ENCODE assay signal across 18 mouse cellular contexts in the genomic region with DNA sequence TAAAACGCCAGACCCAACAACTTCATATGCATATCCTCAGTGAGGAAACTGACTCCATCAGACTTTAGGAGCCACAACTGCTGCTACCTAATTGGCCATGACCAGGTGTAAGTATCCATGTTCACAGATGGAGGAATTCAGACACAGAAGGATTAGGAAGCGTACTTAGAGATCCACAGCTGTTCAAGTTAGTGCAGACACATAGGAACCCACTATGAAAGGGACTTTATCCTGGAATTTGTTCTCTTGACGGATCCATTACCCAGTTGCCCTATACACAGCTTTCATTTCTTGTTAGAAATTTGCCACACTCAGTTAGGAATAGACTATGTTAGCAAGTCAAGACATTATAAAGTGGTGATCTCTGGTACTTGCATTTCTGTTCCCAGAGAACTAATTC.
A peak's percentile ranks its signal among the peaks of the same experiment; 100 is the strongest.
DNase-seq lines count a peak whose midpoint lies in the region; ATAC-seq and TF ChIP-seq lines count a peak whose summit lies in the region.
"Had no signal": no experiment of that assay in that cellular context is flagged by ENCODE, and none has a peak within 500 bp of the region (broad histone marks: within the 10 kb centered on the region; RNA-seq: fewer than 3 reads in every experiment).

No protein-coding gene starts in this region.

- no peak overlapping the region for H3K4me3 ChIP-seq in limb, embryonic 11.5 days (ENCODE audit: low read depth, low read length)
- H3K4me3 ChIP-seq in limb, embryonic 10.5 days = no peak overlapping the region
- H3K4me3 ChIP-seq in limb, embryonic 12.5 days (replicated peaks) = no peak overlapping the region
- no peak overlapping the region for H3K4me3 ChIP-seq in limb, embryonic 14.5 days (replicated peaks; ENCODE audit: low read length)
- H3K4me3 ChIP-seq: embryonic facial prominence, embryonic 13.5 days; forebrain, embryonic 13.5 days; forebrain, embryonic 15.5 days had no signal

- H3K9me3 ChIP-seq in limb, embryonic 11.5 days (ENCODE audit: control insufficient read depth, low read length) = no peaks in the 10 kb centered on the region
- no peaks in the 10 kb centered on the region for H3K9me3 ChIP-seq in limb, embryonic 10.5 days (replicated peaks)
- no peaks in the 10 kb centered on the region for H3K9me3 ChIP-seq in limb, embryonic 12.5 days
- H3K9me3 ChIP-seq in limb, embryonic 14.5 days (ENCODE audit: control insufficient read depth, low read length) = no peaks in the 10 kb centered on the region
- H3K9me3 ChIP-seq: embryonic facial prominence, embryonic 13.5 days; forebrain, embryonic 13.5 days; forebrain, embryonic 15.5 days had no signal

- no peak for DNase-seq in limb, embryonic 11.5 days (ENCODE audit: low spot score)
- DNase-seq in limb, embryonic 10.5 days (ENCODE audit: low spot score) = no peak
- no peak for DNase-seq in limb, embryonic 14.5 days (ENCODE audit: low spot score)
- no peak for DNase-seq in urinary bladder, postnatal 10 days (ENCODE audit: low spot score)
- no peak for DNase-seq in adrenal gland, adult 8-10 months
- DNase-seq: adrenal gland, adult 2 months; adrenal gland, postnatal 14 days; adrenal gland, postnatal 36 days; cerebellum, adult 11-12 months; cerebellum, adult 2 months; cerebellum, adult 9-10 months; cerebellum, postnatal 10 days; cerebellum, postnatal 25 days; forebrain, postnatal 0 days had no signal

- WGBS in limb, embryonic 11.5 days = 82% methylated on average over 3 of the region's 3 CpGs
- 85% methylated on average over 3 of the region's 3 CpGs for WGBS in limb, embryonic 10.5 days
- WGBS in limb, embryonic 12.5 days = 78% methylated on average over 3 of the region's 3 CpGs
- WGBS in limb, embryonic 14.5 days = 80% methylated on average over 3 of the region's 3 CpGs

- no peaks in the 10 kb centered on the region for H3K4me1 ChIP-seq in limb, embryonic 11.5 days (ENCODE audit: control insufficient read depth, insufficient read depth, low read length)
- H3K4me1 ChIP-seq in limb, embryonic 10.5 days = no peaks in the 10 kb centered on the region
- no peaks in the 10 kb centered on the region for H3K4me1 ChIP-seq in limb, embryonic 12.5 days (replicated peaks)
- no peaks in the 10 kb centered on the region for H3K4me1 ChIP-seq in limb, embryonic 14.5 days (ENCODE audit: control insufficient read depth, insufficient read depth, low read length)
- H3K4me1 ChIP-seq: embryonic facial prominence, embryonic 13.5 days; forebrain, embryonic 13.5 days; forebrain, embryonic 15.5 days had no signal

- H3K36me3 ChIP-seq in limb, embryonic 11.5 days (ENCODE audit: control insufficient read depth, insufficient read depth, low read length) = no peaks in the 10 kb centered on the region
- no peaks in the 10 kb centered on the region for H3K36me3 ChIP-seq in limb, embryonic 10.5 days
- no peaks in the 10 kb centered on the region for H3K36me3 ChIP-seq in limb, embryonic 12.5 days
- no peaks in the 10 kb centered on the region for H3K36me3 ChIP-seq in limb, embryonic 14.5 days (ENCODE audit: control insufficient read depth, insufficient read depth, low read length)
- H3K36me3 ChIP-seq: embryonic facial prominence, embryonic 13.5 days; forebrain, embryonic 15.5 days had no signal

- no peak overlapping the region for H3K4me2 ChIP-seq in limb, embryonic 11.5 days (ENCODE audit: low read depth, severe bottlenecking)
- H3K4me2 ChIP-seq in limb, embryonic 12.5 days = no peak overlapping the region
- H3K4me2 ChIP-seq in limb, embryonic 14.5 days (replicated peaks; ENCODE audit: low read depth, low read length, severe bottlenecking) = no peak overlapping the region
- H3K4me2 ChIP-seq: embryonic facial prominence, embryonic 13.5 days; forebrain, embryonic 13.5 days; forebrain, embryonic 15.5 days had no signal

- 0 out of 2 replicates have a peak, but pooled peaks have one; percentile 31 for ATAC-seq in limb, embryonic 11.5 days (ENCODE audit: insufficient number of reproducible peaks, low FRiP score, low TSS enrichment, low read depth)
- ATAC-seq in limb, embryonic 12.5 days (ENCODE audit: insufficient number of reproducible peaks, insufficient read depth, low FRiP score, low TSS enrichment, low read depth) = peak; percentile 66
- ATAC-seq in limb, embryonic 14.5 days (ENCODE audit: low FRiP score, low read depth) = peak; percentile 62; the same call in 1 of the 2 replicates
- ATAC-seq: forebrain, embryonic 13.5 days; forebrain, embryonic 15.5 days; forebrain, postnatal 0 days had no signal

- no peak for TF ChIP-seq POLR2A in limb, embryonic 14.5 days (IDR thresholded peaks at IDR 0.05; ENCODE audit: borderline replicate concordance, extremely low read depth, insufficient read depth, insufficient read length)

- H3K27ac ChIP-seq in limb, embryonic 11.5 days (replicated peaks; ENCODE audit: low read depth, low read length) = no peak overlapping the region
- H3K27ac ChIP-seq in limb, embryonic 10.5 days = no peak overlapping the region
- H3K27ac ChIP-seq in limb, embryonic 12.5 days = no peak overlapping the region
- H3K27ac ChIP-seq in limb, embryonic 14.5 days (replicated peaks; ENCODE audit: low read depth, low read length) = no peak overlapping the region
- H3K27ac ChIP-seq: embryonic facial prominence, embryonic 13.5 days; forebrain, embryonic 13.5 days; forebrain, embryonic 15.5 days had no signal

- no peak overlapping the region for H3K9ac ChIP-seq in limb, embryonic 11.5 days (ENCODE audit: low read length)
- H3K9ac ChIP-seq in limb, embryonic 12.5 days (replicated peaks) = no peak overlapping the region
- H3K9ac ChIP-seq in limb, embryonic 14.5 days (ENCODE audit: low read depth, low read length, severe bottlenecking) = no peak overlapping the region
- H3K9ac ChIP-seq: embryonic facial prominence, embryonic 13.5 days; forebrain, embryonic 13.5 days; forebrain, embryonic 15.5 days; forebrain, postnatal 0 days had no signal

- no peaks in the 10 kb centered on the region for H3K27me3 ChIP-seq in limb, embryonic 11.5 days (ENCODE audit: control insufficient read depth, insufficient read depth, low read length)
- no peaks in the 10 kb centered on the region for H3K27me3 ChIP-seq in limb, embryonic 10.5 days (ENCODE audit: low read depth, poor library complexity, severe bottlenecking)
- no peaks in the 10 kb centered on the region for H3K27me3 ChIP-seq in limb, embryonic 12.5 days
- no peaks in the 10 kb centered on the region for H3K27me3 ChIP-seq in limb, embryonic 14.5 days (ENCODE audit: control insufficient read depth, insufficient read depth, low read length)
- H3K27me3 ChIP-seq: embryonic facial prominence, embryonic 13.5 days; forebrain, embryonic 13.5 days; forebrain, embryonic 15.5 days had no signal
